Mouse (Mus musculus): ENCODE results near the gene Dyx1c1.

The Dyx1c1 gene
- long read RNA-seq, experiment 1, partial matches to known transcripts: 2 of 2 reads
- long read RNA-seq, experiment 1, other reads (novel, unspliced or antisense): 0 of 2 reads
- long read RNA-seq, experiment 2, partial matches to known transcripts: 2 of 2 reads
- long read RNA-seq, experiment 2, other reads (novel, unspliced or antisense): 0 of 2 reads

DNA sequence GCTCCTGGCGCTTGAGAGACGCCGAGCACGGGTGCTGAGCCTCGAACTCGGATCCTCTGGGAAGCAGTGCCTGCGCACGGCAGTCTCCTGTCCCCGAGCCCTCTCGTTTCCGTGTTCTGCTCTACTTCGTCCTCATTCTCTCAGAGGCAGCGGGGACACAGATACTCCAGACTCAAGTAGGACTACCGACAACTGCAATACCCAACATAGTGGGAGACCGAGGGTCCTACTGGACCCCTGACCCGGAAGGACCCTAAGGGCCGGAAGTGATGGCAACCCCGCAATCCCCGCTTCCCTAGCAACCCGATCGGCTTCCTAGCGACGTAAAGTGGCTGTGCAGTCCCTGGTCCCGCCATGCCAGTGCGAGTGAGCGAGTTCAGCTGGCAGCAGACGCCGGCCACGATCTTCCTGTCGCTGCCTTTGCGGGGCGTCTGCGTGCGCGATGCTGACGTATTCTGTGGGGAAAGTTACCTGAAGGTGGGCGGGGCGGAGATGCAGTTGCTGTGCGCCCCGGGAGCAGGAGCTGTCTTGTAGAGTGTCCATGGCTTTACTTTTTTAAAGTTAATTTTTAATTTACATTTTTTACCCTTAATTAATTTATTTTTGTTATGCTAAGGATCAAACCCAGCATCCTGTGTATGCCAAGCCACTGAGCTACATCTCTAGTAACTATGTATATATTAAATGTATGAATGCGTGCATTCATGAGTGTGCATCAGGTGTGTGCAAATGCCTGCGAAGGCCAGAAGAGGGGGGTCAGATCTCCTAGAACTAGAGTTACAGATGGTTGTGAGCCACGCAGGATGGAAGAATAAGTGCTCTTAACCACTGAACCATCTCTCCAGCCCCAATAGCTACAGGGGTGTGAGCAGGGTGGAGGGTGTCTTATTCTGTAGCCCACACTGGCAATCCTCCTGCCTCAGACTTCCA is at the start of gene Dyx1c1, which contains the start of gene Gm44503:
Gene Dyx1c1, plus strand, starts transcription at position 265 of the 930 bp plus-strand sequence.
Gene Gm44503, plus strand, starts transcription at position 332 of the 930 bp plus-strand sequence.
- intact Hi-C loops (cut with DNase I): no loop called here

DNA sequence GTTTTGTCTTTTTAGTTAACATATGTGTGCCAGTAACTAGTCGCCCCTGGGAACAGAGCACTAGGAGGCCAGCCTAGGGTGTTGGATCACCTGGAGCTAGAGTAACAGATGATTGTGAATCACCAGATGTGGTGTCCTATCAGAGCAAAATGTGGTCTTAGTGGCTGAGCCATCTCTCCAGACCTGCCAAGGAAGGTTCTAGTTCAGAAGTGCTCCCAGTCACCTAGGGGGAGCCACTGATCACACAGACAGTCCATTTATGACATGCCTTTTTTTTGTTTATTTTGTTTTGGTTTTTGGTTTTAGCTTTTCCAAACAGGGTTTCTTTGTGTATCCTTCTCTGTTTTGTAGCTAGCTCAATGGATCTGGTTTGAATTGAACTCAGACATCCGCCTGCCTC is 47.2 kb upstream of the Dyx1c1 start:
- intact Hi-C loops (cut with DNase I): no loop called here

DNA sequence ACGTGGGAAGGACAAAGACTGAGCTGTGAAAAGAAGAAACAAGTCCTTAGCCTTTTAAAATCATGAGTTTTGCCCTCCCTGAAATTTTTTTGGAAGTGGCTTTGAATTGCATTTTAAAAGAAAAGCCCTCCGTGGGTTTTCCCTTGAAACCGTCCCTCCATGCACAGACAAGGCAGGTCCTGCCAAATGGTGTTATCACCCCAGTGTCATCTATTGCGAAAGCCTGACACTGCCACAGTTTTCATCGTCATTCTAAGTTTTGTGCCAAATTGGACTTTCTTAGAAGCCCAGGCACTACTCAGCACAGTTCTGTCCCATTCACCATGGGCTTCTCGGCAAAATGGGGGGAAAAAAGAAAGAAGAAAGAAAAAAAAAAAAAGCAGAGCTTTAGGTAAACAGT is 45.0 kb upstream of the Dyx1c1 start:
- intact Hi-C loops (cut with DNase I): no loop called here

DNA sequence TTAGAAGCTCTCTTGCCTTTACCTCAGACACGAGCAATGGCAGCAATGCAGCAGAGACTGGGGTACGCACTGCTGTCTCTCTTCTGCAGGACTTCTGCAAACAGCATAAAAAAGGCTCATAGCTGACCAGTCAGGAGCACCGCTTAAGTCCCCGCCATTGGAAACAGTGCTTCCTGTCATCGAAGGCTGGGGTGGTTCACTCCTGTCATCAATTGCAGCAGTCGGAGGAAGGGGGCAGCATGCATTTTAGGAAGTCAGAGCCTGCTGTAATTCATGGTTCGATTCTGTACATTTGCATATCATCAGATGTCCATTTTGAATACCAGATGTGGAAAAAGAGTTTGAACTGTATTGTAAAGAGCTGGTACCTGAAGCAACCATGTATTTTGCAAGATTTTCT is 42.9 kb upstream of the Dyx1c1 start:
- intact Hi-C loops (cut with DNase I): no loop called here

DNA sequence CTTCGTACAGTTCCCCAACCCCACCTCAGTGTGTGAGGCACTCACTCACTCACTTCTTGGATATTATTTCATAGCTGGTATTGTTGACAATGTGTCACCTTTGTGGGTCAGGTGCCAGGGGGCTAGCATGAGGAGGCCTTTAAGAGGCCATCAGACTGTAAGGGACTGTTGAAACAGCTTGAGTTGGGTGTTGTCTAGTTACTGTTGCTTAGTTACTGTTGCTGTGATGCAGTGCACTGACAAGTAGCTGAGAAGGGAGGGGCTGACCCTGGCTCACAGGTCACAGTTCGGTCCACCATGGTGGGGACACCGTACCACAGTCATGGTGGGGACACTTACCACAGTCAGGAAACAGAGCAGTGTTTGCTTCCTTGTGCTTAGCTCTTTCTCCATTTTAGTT is 35.5 kb upstream of the Dyx1c1 start:
- intact Hi-C loops (cut with DNase I): no loop called here

DNA sequence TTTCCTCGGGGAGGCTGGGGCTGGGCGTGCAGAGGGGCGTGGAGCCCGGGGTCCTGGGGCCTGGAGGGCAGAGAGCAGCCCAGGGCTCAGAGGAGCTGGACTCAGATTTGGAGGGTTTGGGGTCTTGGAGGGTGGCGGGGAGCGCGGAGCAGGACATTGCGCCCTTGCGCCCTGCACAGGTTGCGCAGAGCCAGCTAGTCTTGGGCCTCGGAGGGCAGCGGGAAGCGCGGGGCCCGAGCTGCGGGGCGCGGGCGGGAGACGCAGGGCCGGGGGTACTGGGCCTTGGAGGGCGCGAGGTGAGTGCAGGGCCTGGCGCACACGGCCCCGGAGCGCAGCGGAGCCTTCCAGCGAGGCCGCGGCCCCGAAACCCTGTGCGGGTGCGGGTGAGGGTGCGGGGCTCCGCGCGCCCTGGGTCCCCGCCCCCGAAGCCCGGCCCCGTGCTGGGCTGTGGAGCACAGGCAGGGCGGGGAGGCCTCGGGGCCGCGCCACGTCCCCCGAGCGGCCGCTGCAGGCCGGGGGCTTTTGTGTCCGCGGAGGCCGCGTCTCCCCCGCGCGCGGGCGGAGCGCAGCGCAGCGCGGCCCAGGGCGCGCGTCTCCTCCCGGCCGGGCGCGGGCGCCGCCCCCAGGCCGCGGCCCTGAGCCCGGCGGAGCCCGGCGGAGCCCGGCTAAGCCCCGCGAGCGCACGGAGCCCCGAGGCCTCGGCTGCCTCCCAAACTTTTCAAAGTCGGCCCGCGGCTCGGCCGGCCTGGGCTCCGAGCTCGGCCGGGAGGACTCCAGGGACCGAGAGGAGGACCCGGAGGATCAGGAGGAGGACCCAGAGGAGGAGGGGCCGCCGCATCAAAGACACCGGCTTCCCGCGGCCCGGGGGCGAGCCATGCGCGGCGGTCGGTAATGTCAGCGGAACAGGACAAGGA is 33.3 kb upstream of the Dyx1c1 start, which contains the start of gene Pygo1:
Gene Pygo1, plus strand, starts transcription at position 625 of the 914 bp plus-strand sequence.
- intact Hi-C loops (cut with DNase I): no loop called here

DNA sequence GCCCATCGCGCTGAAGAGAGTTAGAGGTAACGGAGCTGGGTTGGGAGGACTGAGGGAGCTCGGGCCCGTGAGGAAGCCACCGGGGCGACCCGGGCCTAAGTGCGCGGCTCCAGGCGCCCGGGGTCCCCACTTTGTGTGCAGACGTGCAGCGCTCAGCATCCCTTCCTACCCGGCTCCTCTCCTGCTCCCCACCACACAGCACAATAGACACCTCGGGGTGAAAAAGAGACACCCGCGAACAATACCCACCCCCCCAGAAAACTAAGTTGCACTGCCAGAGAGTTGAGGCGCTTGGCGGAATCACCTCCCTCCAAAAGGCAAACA is 32.7 kb upstream of the Dyx1c1 start:
- intact Hi-C loops (cut with DNase I): no loop called here

DNA sequence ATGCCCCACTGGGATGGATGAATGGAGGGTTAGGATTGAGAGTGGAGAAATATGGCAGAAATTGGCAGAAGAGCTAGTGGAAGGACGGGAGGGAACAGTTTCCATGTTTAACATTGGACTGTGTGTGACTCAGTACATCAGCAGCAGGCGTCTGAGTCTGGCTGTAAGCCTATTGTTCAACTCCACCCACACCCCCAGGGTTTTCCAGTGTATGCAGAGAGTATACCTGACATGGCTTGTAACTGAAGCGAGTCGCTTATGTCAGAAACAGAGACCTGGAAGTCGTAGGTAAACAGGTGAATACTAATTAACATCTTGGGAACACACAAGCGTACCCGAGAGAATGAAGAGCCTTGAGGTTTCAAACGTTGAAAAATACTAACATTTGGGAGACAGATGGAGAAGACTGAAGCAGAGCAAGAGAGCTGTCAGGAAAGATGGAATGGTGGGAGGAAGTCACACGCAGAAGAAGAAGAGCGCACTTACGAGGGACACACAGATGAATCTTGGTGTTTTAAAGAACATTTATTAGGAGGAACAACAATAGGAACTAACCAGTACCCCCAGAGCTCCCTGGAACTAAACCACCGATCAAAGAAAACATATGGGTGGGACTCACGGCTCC is 27.3 kb upstream of the Dyx1c1 start:
- intact Hi-C loops (cut with DNase I): no loop called here

DNA sequence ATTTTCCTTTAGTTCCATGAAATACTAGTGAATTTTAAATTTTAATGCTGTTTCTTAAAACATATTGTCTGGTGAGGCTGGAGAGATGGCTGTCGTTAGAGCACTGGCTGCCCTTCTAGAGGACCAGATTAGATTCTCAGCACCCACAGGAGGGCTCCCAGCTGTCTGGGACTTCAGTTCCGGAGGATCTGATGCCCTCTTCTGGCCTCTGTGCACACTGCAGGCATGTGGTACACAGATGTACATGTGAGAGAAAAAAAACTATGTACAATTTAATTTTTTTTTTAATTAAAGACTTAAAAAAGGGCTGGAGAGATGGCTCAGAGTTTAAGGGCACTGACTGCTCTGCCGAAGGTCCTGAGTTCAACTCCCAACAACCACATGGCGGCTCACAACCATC is 23.3 kb upstream of the Dyx1c1 start:
- intact Hi-C loops (cut with DNase I): no loop called here

DNA sequence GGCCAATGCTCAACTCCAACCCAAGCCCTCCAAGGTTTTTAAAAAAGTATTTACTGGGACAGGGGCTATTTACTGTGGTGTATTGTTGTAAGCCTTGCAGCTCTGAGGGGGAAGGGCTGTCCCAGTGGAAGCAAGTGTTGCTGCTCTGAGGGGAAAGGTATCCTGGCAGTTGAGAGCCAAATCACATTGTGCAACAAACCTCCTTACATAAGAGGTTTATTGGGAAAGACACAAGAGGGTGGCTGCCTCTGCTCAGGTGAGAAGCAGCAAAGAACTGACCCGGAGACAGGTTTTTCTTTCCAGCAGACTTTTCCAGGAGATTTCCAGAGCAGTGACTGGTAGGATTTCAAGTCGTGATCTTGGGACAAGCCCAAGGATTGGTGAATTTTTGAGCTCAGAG is 22.3 kb upstream of the Dyx1c1 start:
- intact Hi-C loops (cut with DNase I): no loop called here

DNA sequence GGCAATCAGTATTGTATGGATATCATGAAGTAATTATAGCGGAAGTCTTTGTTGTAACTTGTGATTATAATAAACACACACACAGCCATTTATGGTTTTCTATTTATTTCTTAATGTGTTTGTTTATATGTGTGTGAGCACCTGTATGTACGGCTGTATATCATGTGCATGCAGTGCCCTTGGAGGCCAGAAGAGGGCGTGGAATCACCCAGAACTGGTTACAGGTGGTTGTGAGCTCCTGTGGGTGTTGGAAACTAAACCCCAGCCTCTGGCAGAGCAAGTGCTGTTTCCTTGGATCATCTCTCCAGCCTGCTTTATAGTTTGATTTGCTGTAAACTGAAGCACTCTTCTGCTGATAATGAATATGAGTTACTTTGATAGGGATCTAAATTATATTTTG is 15.2 kb upstream of the Dyx1c1 start:
- intact Hi-C loops (cut with DNase I): no loop called here

DNA sequence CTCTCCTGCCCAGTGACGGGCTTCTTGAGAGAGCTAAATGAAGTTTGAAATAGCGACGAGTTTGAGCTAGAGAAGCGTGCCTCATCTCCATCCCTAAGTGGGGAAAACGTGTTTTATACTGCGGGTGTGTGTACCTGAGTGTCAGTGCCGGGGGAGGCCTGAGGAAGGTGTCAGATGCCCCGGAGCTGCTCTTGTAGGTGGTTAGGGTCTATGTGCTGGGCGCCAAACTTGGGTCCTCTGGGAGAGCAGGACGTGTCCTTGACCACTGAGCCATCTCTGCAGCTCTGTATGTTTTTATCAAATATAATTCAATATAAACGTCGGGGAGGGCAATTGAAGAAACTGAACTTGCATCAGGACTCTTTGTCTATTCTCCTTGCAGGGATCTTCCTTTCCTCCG is 14.3 kb upstream of the Dyx1c1 start:
- intact Hi-C loops (cut with DNase I): no loop called here

DNA sequence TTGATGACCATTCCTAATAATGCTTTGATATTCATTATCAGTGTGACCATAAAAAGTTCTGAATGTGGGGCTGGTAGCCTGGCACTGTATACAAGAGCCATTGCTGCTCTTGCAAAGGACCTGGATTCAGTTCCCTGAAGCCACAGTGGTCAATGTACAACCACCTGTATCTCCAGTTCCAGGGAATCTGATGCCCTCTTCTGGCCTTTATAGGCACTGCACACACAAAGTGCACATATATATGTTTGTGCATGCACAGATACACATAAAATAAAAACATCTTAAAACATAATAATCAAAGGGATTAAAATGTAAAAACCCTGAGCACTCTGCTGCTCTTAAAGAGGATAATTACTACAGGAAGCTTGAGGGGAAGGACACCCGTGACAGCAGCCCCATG is 11.6 kb upstream of the Dyx1c1 start:
- intact Hi-C loops (cut with DNase I): no loop called here

DNA sequence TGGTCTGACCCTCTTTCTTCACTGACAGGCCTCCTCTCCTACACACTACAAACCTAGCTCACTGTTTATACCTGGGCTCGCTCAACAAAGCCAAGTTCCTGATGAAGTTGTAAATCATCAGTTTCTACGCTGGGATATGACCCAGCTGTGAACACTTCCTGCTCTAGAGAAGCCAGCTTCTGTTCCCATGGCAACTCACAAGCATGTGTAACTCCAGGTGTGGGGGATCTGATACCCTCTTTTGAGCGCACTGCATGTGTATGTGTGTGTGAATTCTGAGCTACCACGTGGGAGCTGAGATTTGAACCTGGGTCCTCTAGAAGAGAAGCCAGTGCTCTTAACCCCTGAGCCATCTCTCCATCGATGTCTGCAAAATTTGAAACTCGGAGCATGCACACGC is 9.0 kb upstream of the Dyx1c1 start:
- intact Hi-C loops (cut with DNase I): no loop called here

DNA sequence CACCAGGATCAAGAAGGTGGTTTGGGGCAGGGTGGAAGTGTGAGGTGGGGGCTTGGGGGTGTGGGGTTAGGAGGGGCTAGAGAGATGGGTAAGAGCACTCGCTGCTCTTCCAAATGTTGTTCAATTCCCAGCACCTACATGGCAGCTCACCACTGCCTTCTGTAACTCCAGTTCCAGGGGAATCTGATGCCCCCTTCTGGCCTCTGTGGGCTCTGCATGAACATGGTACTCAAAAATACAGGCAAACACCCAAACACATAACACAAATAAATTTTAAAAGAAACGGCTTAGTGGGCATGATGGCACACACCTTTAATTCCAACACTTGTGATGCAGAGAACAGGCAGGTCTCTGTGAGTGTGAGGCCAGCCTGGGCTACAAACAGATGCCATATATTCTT is 3.8 kb upstream of the Dyx1c1 start:
- intact Hi-C loops (cut with DNase I): no loop called here

DNA sequence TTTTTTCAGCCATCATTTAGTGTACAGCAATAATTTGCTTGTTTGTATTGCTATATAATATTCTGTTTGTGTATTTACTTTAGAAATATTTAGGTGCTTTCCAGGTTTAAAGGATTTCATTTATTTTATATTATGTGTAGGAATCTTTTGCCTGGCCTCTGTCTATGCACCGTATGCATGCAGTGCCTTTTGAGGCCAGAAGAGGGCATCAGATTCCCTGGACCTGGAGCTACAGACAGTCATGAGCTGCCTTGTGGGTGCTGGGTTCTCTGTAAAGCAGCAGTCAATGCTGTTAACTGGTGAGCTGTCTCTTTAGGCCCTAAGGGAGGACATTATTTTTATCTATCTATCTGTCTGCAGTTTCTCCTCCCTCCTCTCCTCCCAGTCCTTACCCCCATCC is 3.0 kb upstream of the Dyx1c1 start:
- intact Hi-C loops (cut with DNase I): no loop called here

DNA sequence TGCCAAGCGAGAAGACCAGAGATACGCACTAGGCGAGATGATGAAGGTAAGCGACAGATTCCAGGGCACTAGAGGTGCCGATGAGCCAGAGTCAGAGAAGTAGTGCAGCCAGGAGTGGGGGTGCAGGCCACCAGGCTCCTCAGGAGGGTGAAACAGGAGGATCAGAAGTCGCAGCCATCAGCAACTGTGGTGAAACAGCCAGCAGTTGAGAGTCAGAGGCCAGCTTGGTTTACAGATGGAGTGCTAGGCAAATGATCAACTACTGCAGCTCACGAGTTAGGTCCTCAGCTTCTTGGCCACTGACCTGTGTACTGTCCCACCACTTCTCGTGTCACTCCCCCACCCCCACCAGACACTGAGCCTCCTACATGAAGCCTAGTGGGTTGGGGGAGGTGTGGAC is 2.8 kb downstream of the Dyx1c1 start:
- intact Hi-C loops (cut with DNase I): no loop called here

DNA sequence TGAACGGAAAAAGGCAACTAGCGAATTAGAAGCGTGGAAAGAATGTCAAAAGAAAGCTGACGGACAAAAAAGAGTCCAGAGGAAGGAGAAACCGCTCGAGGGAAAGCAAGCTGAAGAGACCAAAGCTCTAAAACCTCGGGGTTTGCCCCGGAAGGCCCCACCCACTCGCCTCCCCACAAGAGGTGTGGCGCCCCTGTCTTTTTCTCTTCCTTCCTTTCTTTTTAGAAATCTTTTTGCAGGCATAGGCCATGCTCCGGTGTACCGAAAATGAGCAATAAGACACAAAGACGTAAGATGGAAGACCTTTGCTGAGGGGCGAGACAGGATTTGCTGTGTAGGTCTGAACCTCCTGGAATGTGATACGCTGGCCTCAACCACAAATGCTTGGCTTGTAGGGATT is 3.4 kb downstream of the Dyx1c1 start:
- intact Hi-C loops (cut with DNase I): no loop called here

DNA sequence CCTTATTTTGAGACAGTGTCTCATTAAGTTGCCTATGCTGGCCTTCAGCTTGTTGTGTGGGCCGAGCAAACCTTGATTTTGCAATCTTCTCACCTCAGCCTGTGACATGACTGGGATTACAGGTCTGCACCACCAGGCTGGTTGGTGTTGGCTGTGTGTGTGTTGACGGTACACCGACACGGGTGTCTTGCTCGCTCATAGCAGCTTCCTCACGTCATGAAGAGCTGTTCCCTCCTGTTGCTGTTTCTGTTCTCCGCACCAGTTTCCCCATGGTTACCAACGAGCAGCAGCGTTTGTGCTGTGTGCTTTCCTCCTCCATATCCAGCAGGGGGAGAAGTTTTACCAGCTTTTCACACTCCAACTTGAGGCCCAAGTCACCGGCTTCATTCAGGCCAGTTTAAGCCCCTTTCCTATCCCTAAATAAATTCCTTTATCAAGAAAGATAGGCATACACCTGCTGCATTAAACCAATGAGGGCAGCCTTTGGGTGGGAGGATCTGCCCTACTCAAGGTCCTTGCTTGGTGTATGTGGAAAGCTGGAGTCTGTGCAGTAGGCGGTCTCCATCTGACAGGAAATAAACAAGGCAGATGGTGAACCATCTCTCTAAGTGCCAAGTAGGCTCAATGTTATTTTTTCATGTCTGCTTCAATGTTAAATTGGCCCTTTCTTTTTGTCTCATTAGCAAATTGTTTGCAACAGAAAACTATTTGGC is 9.9 kb downstream of the Dyx1c1 start:
- intact Hi-C loops (cut with DNase I): loop anchor here (5.0 kb wide), 2 partner anchors 74 to 124 kb away; partner anchors contain the start of genes Pigb and Rab27a

DNA sequence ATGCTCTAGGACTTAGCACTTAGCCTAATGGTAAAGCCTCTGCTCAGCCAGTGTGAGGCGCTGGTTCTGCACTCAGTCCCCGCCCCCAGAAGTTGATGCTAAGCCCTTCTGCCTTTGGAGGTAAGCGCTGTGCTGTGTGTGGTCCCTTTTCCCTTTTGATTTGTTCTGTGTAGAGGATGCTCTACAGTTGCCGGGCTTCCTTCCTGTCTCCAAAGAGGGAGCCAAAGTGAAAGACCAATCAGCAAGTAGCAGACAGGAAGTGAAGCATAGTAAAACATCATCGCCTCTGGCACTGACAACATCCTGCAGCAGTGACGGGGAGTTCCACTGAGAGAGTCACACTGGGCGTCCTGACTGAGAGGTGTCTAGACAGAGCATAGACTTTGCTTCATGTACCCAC is 11.3 kb downstream of the Dyx1c1 start:
- intact Hi-C loops (cut with DNase I): loop anchor here (5.0 kb wide), 2 partner anchors 72 to 122 kb away; partner anchors contain the start of genes Pigb and Rab27a

DNA sequence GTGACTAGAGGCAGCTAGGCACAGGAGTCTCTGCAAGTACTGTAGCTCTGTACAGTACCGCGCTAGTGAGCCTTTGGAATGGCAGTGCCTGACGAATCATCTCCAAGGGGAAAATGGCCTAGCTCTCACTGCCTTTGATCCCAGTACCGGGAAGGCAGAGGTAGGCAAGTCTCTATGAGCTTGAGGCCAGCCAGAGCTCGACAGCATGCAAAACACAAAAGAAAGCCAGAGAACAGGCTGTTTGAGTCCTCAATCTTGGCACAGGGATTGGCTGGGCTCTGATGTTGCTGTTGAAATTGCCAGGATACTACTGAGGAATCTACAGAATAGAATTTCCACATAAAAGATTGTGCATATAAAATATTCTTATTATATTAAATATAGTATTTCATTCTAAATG is 13.8 kb downstream of the Dyx1c1 start:
- intact Hi-C loops (cut with DNase I): no loop called here
